Mouse (Mus musculus) liver, embryonic 14.5 days (tissue): ENCODE measurements around the gene Sult6b1.

Experiments
- CTCF ChIP-seq: IDR thresholded peaks from 2 replicates; pipeline ENCODE4 v1.5.1; 2016; ENCODE audit warnings: antibody characterized with exemption, low read depth, control low read depth
- EP300 ChIP-seq: IDR thresholded peaks from 2 replicates; pipeline ENCODE4 v1.6.1; 2016; ENCODE audit warnings: antibody characterized with exemption, low read depth

- TF ChIP-seq EP300 (no peak), CTCF (no peak)
These were observed 32.1 kb upstream of the Sult6b1 start for GRCm38 (mm10) chr17:78938927-78939326.
